Mouse (Mus musculus) heart, postnatal 14 days (tissue): ENCODE measurements around the gene Trappc2l. TPM values are rescaled to one million over a fixed set of nuclear protein-coding genes. Genes with fewer than 3 reads are reported as not detected.

ENCODE experiments used
- DNase-seq, 2 experiments: peaks; one replicate each; pipeline ENCODE4 v3.0.0; 2021 to 2022
- intact Hi-C: fragments of 180-260 bp; cut with DNase I; formaldehyde crosslinking; loops from one replicate; pipeline ENCODE4 v1.15.1; 2025
- microRNA-seq, 2 experiments: library from miRNA; unstranded; fragments of <30 nt; microRNA quantifications; one replicate each; pipeline ENCODE4 v1.2.0; 2021 to 2022
- total RNA-seq, 2 experiments: library from RNA; stranded (reverse); gene quantifications; 2 replicates each; pipeline ENCODE4 v1.2.3; 2021

The Trappc2l gene
- total RNA-seq, 2 experiments from 2014 or later: 45.9 to 57.2 TPM

GRCm38 (mm10) chr8:122648192-122648970 lies 36.9 kb downstream of the Trappc2l start:
- no peak for DNase-seq
- intact Hi-C loops: no loop called here

GRCm38 (mm10) chr8:122651326-122651921 lies 40.0 kb downstream of the Trappc2l start:
- DNase-seq: peak; percentile 47 to 56
- intact Hi-C loops: no loop called here

DNA sequence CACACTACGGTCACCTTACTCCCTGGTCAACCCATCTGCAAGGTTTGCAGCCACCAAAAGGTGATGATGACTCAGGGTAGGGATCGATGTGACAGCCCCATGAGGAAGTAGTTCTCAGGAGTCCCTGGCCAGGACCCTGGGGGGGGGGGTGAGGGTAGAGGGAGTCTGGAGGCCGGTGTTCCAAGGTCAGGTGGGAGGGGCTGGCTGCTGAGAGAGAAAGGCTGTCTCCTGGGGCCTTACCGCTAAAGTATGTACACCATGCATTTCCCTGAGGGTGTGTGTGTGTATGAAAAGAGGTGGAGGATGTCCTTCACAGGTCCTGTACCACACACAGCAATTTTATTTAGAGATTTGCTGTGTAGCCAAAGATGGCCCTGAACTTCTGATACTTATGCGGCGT lies 41.2 kb downstream of the Trappc2l start:
- intact Hi-C loops: no loop called here
- no peak for DNase-seq

- intact Hi-C loops: no loop called here
- peak; percentile 70 to 75 for DNase-seq
Observed at GRCm38 (mm10) chr8:122654768-122655167, 43.3 kb downstream of the Trappc2l start.

GRCm38 (mm10) chr8:122656056-122656999 lies 44.9 kb downstream of the Trappc2l start:
- peak; percentile 71 to 77 for DNase-seq
- intact Hi-C loops: no loop called here

- DNase-seq: no peak
- intact Hi-C loops: no loop called here
Observed at GRCm38 (mm10) chr8:122658149-122658806, 46.8 kb downstream of the Trappc2l start.

DNA sequence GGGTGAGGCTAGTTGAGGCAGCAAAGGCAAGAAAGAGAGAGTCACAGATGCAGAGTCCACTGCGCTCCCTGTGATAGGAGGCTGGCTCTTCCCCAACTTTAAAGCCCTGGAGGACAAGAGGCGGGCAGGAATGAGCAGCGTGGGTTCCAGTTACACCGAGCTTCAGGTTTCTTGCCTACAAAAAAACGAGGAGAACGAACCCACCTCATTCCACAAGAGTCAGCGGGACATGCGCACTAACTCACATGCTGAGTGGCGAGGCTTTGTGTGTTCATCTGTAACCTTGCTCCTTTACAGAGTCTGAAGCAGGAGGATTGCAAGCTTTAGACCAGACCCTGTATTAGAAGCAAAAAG lies 47.3 kb downstream of the Trappc2l start:
- DNase-seq: no peak
- intact Hi-C loops: no loop called here

- intact Hi-C loops: no loop called here
- DNase-seq: no peak
Observed at GRCm38 (mm10) chr8:122660022-122660421, 48.6 kb downstream of the Trappc2l start.

DNA sequence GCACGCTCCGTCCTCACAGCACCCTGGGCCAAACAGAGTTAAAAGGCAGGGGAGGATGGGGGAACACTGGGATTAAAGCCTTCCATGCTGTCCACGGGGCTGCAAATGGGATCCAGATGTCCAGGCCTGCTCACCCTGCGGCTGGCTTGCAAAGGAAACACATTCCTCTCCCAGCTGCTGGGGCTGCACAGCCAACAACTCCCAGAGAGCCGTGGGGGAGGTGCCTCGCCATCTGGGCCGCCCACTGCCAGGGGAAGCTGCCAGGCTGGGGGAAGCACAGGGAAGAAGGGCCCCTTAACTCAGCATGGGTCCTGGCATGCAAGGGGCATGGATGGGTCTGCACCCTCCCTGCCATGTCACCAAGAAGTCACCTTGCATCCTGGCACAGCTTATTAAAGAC lies 49.7 kb downstream of the Trappc2l start:
- DNase-seq: peak; percentile 79 to 86
- intact Hi-C loops: no loop called here

GRCm38 (mm10) chr8:122661894-122662293 lies 50.5 kb downstream of the Trappc2l start:
- intact Hi-C loops: no loop called here
- DNase-seq: no peak

- DNase-seq: no peak
- intact Hi-C loops: no loop called here
Observed at GRCm38 (mm10) chr8:122663106-122663505, 51.7 kb downstream of the Trappc2l start.

- DNase-seq: no peak
- intact Hi-C loops: no loop called here
Observed at GRCm38 (mm10) chr8:122663670-122664069, 52.2 kb downstream of the Trappc2l start.

DNA sequence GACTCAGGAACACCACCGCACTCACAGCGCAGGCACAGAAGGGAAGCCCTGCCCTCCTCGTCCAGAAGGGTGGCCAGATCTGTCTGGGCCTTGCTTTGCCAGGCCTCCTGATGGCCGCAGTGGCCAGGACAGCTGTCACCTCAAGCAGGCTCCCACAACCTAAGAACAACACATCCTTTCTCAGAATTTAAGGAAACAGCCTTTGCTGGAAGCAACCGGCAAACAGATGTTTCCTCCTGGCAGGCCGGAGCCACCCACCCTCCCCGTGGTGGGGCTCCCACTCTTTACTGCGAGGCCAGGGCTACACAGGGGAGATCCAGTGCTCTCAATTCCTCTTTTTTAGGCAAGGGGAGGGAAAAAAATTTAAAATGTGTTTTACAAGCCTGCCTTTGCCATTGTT lies 53.8 kb downstream of the Trappc2l start:
- intact Hi-C loops: no loop called here
- DNase-seq: peak; percentile 78 to 80

DNA sequence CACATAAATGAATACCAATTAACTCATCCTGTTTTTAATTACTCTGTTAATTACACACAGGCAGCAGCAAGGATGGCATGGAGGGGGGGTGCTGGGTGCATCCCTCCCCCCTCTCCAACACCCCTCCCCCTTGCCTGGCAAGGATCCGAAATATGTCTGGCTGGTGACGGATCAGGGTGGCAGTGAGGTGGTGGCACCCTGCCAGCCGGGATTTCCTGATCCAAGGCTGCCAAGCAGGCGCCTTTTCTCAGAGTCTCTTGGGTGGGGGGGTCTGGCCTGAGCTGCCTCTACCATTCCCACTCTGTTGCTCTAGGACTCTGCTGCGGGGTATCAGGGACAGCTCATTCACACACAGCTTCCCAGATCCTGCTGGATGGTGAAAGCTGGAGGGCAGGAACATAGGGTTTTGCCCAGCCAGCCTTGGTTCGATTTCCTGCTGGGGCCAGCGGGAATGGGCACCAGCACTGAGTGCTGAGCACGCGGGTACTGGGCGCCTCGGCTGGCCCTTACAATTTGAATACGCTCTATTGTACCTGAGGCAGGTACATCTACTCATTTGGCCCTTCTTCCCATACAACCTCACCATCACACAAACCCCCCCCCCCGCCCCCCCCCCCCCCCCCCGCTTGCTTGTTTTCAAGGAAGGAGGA lies 54.4 kb downstream of the Trappc2l start:
- intact Hi-C loops: no loop called here

More for the DNA sequence above, 54.4 kb downstream of the Trappc2l start:
- DNase-seq: peak; percentile 77 to 85

Small RNA genes within 50 kb of the gene (microRNA-seq; reads per million reads assigned to microRNA genes)
- 0 reads per million in 2 experiments for gene Mir6396

Other genes with a start within 250 kb of the Trappc2l start
- gene Zc3h18, start 235.0 kb upstream of the Trappc2l start, total RNA-seq: 10 to 100 TPM; 22.4 to 22.8 TPM
- not detected for gene Il17c, start 189.6 kb upstream of the Trappc2l start, total RNA-seq
- 10 to 100 TPM; 43.8 to 47.4 TPM for gene Cyba, start 178.7 kb upstream of the Trappc2l start, total RNA-seq
- gene Mvd, start 168.2 kb upstream of the Trappc2l start, total RNA-seq: 1 to 10 TPM; 4.7 to 5.0 TPM
- gene Snai3, start 150.9 kb upstream of the Trappc2l start, total RNA-seq: 1 to 10 TPM; 1.1 to 1.6 TPM
- gene Rnf166, start 135.6 kb upstream of the Trappc2l start, total RNA-seq: 10 to 100 TPM; 28.7 to 28.9 TPM
- gene Ctu2, start 135.5 kb upstream of the Trappc2l start, total RNA-seq: 10 to 100 TPM; 10.8 TPM
- gene Piezo1, start 60.3 kb upstream of the Trappc2l start, total RNA-seq: 10 to 100 TPM; 27.2 to 30.2 TPM
- 1 to 10 TPM; 3.6 to 4.6 TPM for gene Cdt1, start 43.6 kb upstream of the Trappc2l start, total RNA-seq
- 10 to 100 TPM; 32.7 to 34.5 TPM for gene Aprt, start 34.7 kb upstream of the Trappc2l start, total RNA-seq
- gene Galns, start 177 bp upstream of the Trappc2l start, total RNA-seq: 1 to 10 TPM; 3.5 to 4.1 TPM
- under 1 TPM in 1 of 2 experiments, not detected in 1; 0.20 TPM for gene Pabpn1l, start 11.1 kb downstream of the Trappc2l start, total RNA-seq
- gene Cbfa2t3, start 87.5 kb downstream of the Trappc2l start, total RNA-seq: 10 to 100 TPM; 22.1 to 25.3 TPM
- 10 to 100 TPM; 24.7 to 26.8 TPM for gene Acsf3, start 163.8 kb downstream of the Trappc2l start, total RNA-seq
- gene Cdh15, start 236.3 kb downstream of the Trappc2l start, total RNA-seq: not detected